Mouse (Mus musculus): ENCODE measurements around the gene Cdc42ep2. TPM values are rescaled to one million over a fixed set of nuclear protein-coding genes. Genes with fewer than 3 reads are reported as not detected.
A peak's percentile ranks its signal among the peaks of the same experiment; 100 is the strongest.

Cdc42ep2 gene
- polyA plus RNA-seq, 1 experiment from 2014 or later, result 10.5 TPM

GRCm38 (mm10) chr19:5937836-5938406 is 13.3 kb upstream of the Cdc42ep2 start:
- Histone ChIP-seq H3K4me3 (ENCODE audit: low read length) (no peak overlapping the region), H3K27me3 (ENCODE audit: control insufficient read depth, insufficient read depth, low read length) (no peaks in the 10 kb centered on the region), H3K27ac (ENCODE audit: low read depth, low read length) (no peak overlapping the region), H3K9ac (ENCODE audit: low read depth, low read length) (no peak overlapping the region), H3K4me1 (ENCODE audit: control insufficient read depth, insufficient read depth, low read length) (peaks cover 28% of the 10 kb centered on the region), H3K4me2 (replicated peaks; ENCODE audit: low read depth, low read length) (no peak overlapping the region), H3K9me3 (ENCODE audit: control insufficient read depth, low read length) (no peaks in the 10 kb centered on the region), H3K36me3 (ENCODE audit: control insufficient read depth, insufficient read depth, low read length) (peaks cover 22% of the 10 kb centered on the region)
- WGBS, result 32% methylated on average over 14 of the region's 14 CpGs
- no peak for ATAC-seq (ENCODE audit: low FRiP score, low TSS enrichment)

GRCm38 (mm10) chr19:5937095-5937835 is 12.6 kb upstream of the Cdc42ep2 start:
- Histone ChIP-seq H3K4me2 (replicated peaks; ENCODE audit: low read depth, low read length) (no peak overlapping the region), H3K9ac (ENCODE audit: low read depth, low read length) (no peak overlapping the region), H3K4me3 (ENCODE audit: low read length) (no peak overlapping the region), H3K4me1 (ENCODE audit: control insufficient read depth, insufficient read depth, low read length) (peaks cover 28% of the 10 kb centered on the region), H3K27me3 (ENCODE audit: control insufficient read depth, insufficient read depth, low read length) (no peaks in the 10 kb centered on the region), H3K9me3 (ENCODE audit: control insufficient read depth, low read length) (no peaks in the 10 kb centered on the region), H3K36me3 (ENCODE audit: control insufficient read depth, insufficient read depth, low read length) (peaks cover 17% of the 10 kb centered on the region), H3K27ac (ENCODE audit: low read depth, low read length) (no peak overlapping the region)
- no peak for ATAC-seq (ENCODE audit: low FRiP score, low TSS enrichment)
- WGBS, result 83% methylated on average over 21 of the region's 21 CpGs

- 67% methylated on average over 5 of the region's 5 CpGs for WGBS
- ATAC-seq (ENCODE audit: low FRiP score, low TSS enrichment), result no peak
- Histone ChIP-seq H3K9ac (ENCODE audit: low read depth, low read length) (peak overlapping the region; percentile 28; the same call in 1 of the 2 replicates), H3K27ac (ENCODE audit: low read depth, low read length) (peak overlapping the region; percentile 65; the same call in 1 of the 2 replicates), H3K9me3 (ENCODE audit: control insufficient read depth, low read length) (no peaks in the 10 kb centered on the region), H3K4me2 (replicated peaks; ENCODE audit: low read depth, low read length) (no peak overlapping the region), H3K36me3 (ENCODE audit: control insufficient read depth, insufficient read depth, low read length) (peaks cover 8% of the 10 kb centered on the region; the same call in 1 of the 2 replicates), H3K4me3 (ENCODE audit: low read length) (no peak overlapping the region), H3K4me1 (ENCODE audit: control insufficient read depth, insufficient read depth, low read length) (peaks cover 28% of the 10 kb centered on the region), H3K27me3 (ENCODE audit: control insufficient read depth, insufficient read depth, low read length) (no peaks in the 10 kb centered on the region)
Measured at GRCm38 (mm10) chr19:5935691-5936090, 11.1 kb upstream of the Cdc42ep2 start.

- WGBS, result 6% methylated on average over 3 of the region's 3 CpGs
- no peaks in the 10 kb centered on the region for H3K9me3 ChIP-seq (ENCODE audit: control insufficient read depth, low read length)
- peak overlapping the region; percentile 65; the same call in 1 of the 2 replicates for H3K27ac ChIP-seq (ENCODE audit: low read depth, low read length)
- ATAC-seq (ENCODE audit: low FRiP score, low TSS enrichment), result peak; percentile 92
- H3K4me2 ChIP-seq (replicated peaks; ENCODE audit: low read depth, low read length), result 0 out of 2 replicates have a peak overlapping the region, but pooled peaks have one; percentile 15
- no peak overlapping the region for H3K4me3 ChIP-seq (ENCODE audit: low read length)
- peaks cover 6% of the 10 kb centered on the region; the same call in 1 of the 2 replicates for H3K36me3 ChIP-seq (ENCODE audit: control insufficient read depth, insufficient read depth, low read length)
- H3K27me3 ChIP-seq (ENCODE audit: control insufficient read depth, insufficient read depth, low read length), result no peaks in the 10 kb centered on the region
- peaks cover 32% of the 10 kb centered on the region for H3K4me1 ChIP-seq (ENCODE audit: control insufficient read depth, insufficient read depth, low read length)
- H3K9ac ChIP-seq (ENCODE audit: low read depth, low read length), result peak overlapping the region; percentile 28; the same call in 1 of the 2 replicates
Measured at GRCm38 (mm10) chr19:5935266-5935665, 10.7 kb upstream of the Cdc42ep2 start.

- H3K9me3 ChIP-seq (ENCODE audit: control insufficient read depth, low read length), result no peaks in the 10 kb centered on the region
- no peak overlapping the region for H3K4me3 ChIP-seq (ENCODE audit: low read length)
- no peak overlapping the region for H3K9ac ChIP-seq (ENCODE audit: low read depth, low read length)
- 26% methylated on average over 14 of the region's 14 CpGs for WGBS
- peak overlapping the region; percentile 67 for H3K27ac ChIP-seq (ENCODE audit: low read depth, low read length)
- H3K36me3 ChIP-seq (ENCODE audit: control insufficient read depth, insufficient read depth, low read length), result no peaks in the 10 kb centered on the region
- H3K4me2 ChIP-seq (replicated peaks; ENCODE audit: low read depth, low read length), result no peak overlapping the region; the same call in 1 of the 2 replicates
- no peaks in the 10 kb centered on the region for H3K27me3 ChIP-seq (ENCODE audit: control insufficient read depth, insufficient read depth, low read length)
- ATAC-seq (ENCODE audit: low FRiP score, low TSS enrichment), result peak; percentile 59
- H3K4me1 ChIP-seq (ENCODE audit: control insufficient read depth, insufficient read depth, low read length), result peaks cover 35% of the 10 kb centered on the region
Measured at GRCm38 (mm10) chr19:5929634-5930596, 5.3 kb upstream of the Cdc42ep2 start.

GRCm38 (mm10) chr19:5928546-5928945 is 3.9 kb upstream of the Cdc42ep2 start:
- no peaks in the 10 kb centered on the region for H3K36me3 ChIP-seq (ENCODE audit: control insufficient read depth, insufficient read depth, low read length)
- WGBS, result 55% methylated on average over 3 of the region's 3 CpGs

GRCm38 (mm10) chr19:5928104-5928503 is 3.5 kb upstream of the Cdc42ep2 start:
- Histone ChIP-seq H3K9me3 (ENCODE audit: control insufficient read depth, low read length) (no peaks in the 10 kb centered on the region), H3K4me2 (replicated peaks; ENCODE audit: low read depth, low read length) (no peak overlapping the region), H3K27me3 (ENCODE audit: control insufficient read depth, insufficient read depth, low read length) (no peaks in the 10 kb centered on the region), H3K4me3 (ENCODE audit: low read length) (no peak overlapping the region), H3K4me1 (ENCODE audit: control insufficient read depth, insufficient read depth, low read length) (peaks cover 32% of the 10 kb centered on the region), H3K9ac (ENCODE audit: low read depth, low read length) (no peak overlapping the region), H3K36me3 (ENCODE audit: control insufficient read depth, insufficient read depth, low read length) (no peaks in the 10 kb centered on the region), H3K27ac (ENCODE audit: low read depth, low read length) (no peak overlapping the region)
- 57% methylated on average over 6 of the region's 6 CpGs for WGBS
- ATAC-seq (ENCODE audit: low FRiP score, low TSS enrichment), result no peak

More at GRCm38 (mm10) chr19:5928546-5928945, 3.9 kb upstream of the Cdc42ep2 start:
- H3K4me1 ChIP-seq (ENCODE audit: control insufficient read depth, insufficient read depth, low read length), result peaks cover 32% of the 10 kb centered on the region
- no peaks in the 10 kb centered on the region for H3K27me3 ChIP-seq (ENCODE audit: control insufficient read depth, insufficient read depth, low read length)
- H3K9ac ChIP-seq (ENCODE audit: low read depth, low read length), result no peak overlapping the region
- H3K9me3 ChIP-seq (ENCODE audit: control insufficient read depth, low read length), result no peaks in the 10 kb centered on the region
- H3K4me3 ChIP-seq (ENCODE audit: low read length), result no peak overlapping the region
- no peak overlapping the region for H3K4me2 ChIP-seq (replicated peaks; ENCODE audit: low read depth, low read length)
- peak overlapping the region; percentile 67; the same call in 1 of the 2 replicates for H3K27ac ChIP-seq (ENCODE audit: low read depth, low read length)
- ATAC-seq (ENCODE audit: low FRiP score, low TSS enrichment), result no peak

- ATAC-seq (ENCODE audit: low FRiP score, low TSS enrichment), result no peak
- H3K4me1 ChIP-seq (ENCODE audit: control insufficient read depth, insufficient read depth, low read length), result peaks cover 32% of the 10 kb centered on the region
- H3K4me3 ChIP-seq (ENCODE audit: low read length), result no peak overlapping the region
- no peaks in the 10 kb centered on the region for H3K9me3 ChIP-seq (ENCODE audit: control insufficient read depth, low read length)
- H3K36me3 ChIP-seq (ENCODE audit: control insufficient read depth, insufficient read depth, low read length), result no peaks in the 10 kb centered on the region
- no peak overlapping the region for H3K9ac ChIP-seq (ENCODE audit: low read depth, low read length)
- no peak overlapping the region for H3K4me2 ChIP-seq (replicated peaks; ENCODE audit: low read depth, low read length)
- H3K27ac ChIP-seq (ENCODE audit: low read depth, low read length), result no peak overlapping the region
- no peaks in the 10 kb centered on the region for H3K27me3 ChIP-seq (ENCODE audit: control insufficient read depth, insufficient read depth, low read length)
- 52% methylated on average over 8 of the region's 8 CpGs for WGBS
Measured at GRCm38 (mm10) chr19:5927532-5927931, 2.9 kb upstream of the Cdc42ep2 start.
